Mouse (Mus musculus) midbrain, postnatal 0 days (tissue): ENCODE results near the gene Sclt1. TPM values are rescaled to one million over a fixed set of nuclear protein-coding genes. Genes with fewer than 3 reads are reported as not detected.
"Not testable (repeated sequence)": the region's sequence is repeated elsewhere in the genome, so short reads cannot be mapped to it uniquely, and the experiment has no call there.

Experiments used
- ATAC-seq: fragments of 200-750 bp; cut with Nextera tagmentation; 2 replicates; pipeline ENCODE4 v1.8.0; 2017; ENCODE audit warnings: moderate number of reproducible peaks, mild to moderate bottlenecking, moderate TSS enrichment, moderate library complexity; ENCODE audit not compliant: low FRiP score
- DNase-seq: peaks from one replicate; pipeline ENCODE4 v3.0.0-alpha.2; 2015; ENCODE audit warnings: low spot score
- H3K27ac ChIP-seq: fragments of 300-500 bp; sonication (generic); 2 replicates; pipeline ENCODE4 v1.5.1; 2014; ENCODE audit warnings: low read depth, mild to moderate bottlenecking, low read length, mixed read lengths
- H3K27me3 ChIP-seq: fragments of 300-500 bp; sonication (generic); 2 replicates; pipeline ENCODE4 v1.6.1; 2014; ENCODE audit warnings: low read length, control low read depth, mixed read lengths; ENCODE audit not compliant: insufficient read depth
- H3K36me3 ChIP-seq: fragments of 300-500 bp; sonication (generic); 2 replicates; pipeline ENCODE4 v1.6.1; 2014; ENCODE audit warnings: low read length, control low read depth, mixed read lengths; ENCODE audit not compliant: insufficient read depth
- H3K4me1 ChIP-seq: fragments of 300-500 bp; sonication (generic); 2 replicates; pipeline ENCODE4 v1.6.1; 2014; ENCODE audit warnings: mild to moderate bottlenecking, control low read depth, antibody characterized with exemption, low read length, mixed read lengths; ENCODE audit not compliant: insufficient read depth
- H3K4me2 ChIP-seq: fragments of 300-500 bp; sonication (generic); 2 replicates; pipeline ENCODE4 v1.6.1; 2014; ENCODE audit warnings: low read depth, mild to moderate bottlenecking, low read length, mixed read lengths; ENCODE audit not compliant: poor library complexity, severe bottlenecking
- H3K4me3 ChIP-seq: fragments of 300-500 bp; sonication (generic); 2 replicates; pipeline ENCODE4 v1.5.1; 2014; ENCODE audit warnings: low read depth, mild to moderate bottlenecking, low read length, moderate library complexity
- H3K9ac ChIP-seq: fragments of 300-500 bp; sonication (generic); replicated peaks from 2 replicates; pipeline ENCODE4 v1.6.1; 2014; ENCODE audit warnings: mild to moderate bottlenecking, low read length, moderate library complexity, mixed read lengths; ENCODE audit not compliant: poor library complexity, severe bottlenecking
- H3K9me3 ChIP-seq: fragments of 300-500 bp; sonication (generic); 2 replicates; pipeline ENCODE4 v1.6.1; 2016; ENCODE audit warnings: low read length, control low read depth
- CTCF ChIP-seq: IDR thresholded peaks from 2 replicates; pipeline ENCODE4 v1.5.1; 2016; ENCODE audit warnings: antibody characterized with exemption, mild to moderate bottlenecking
- WGBS: fragments of 180-500 bp; shearing (Covaris S2); extraction: QIAGEN DNeasy Blood & Tissue Kit; methylation state at CpG from one replicate; pipeline ENCODE4 v1.1.7; 2014; 5-methylcytosine and 5-hydroxymethylcytosine counted together
- polyA plus RNA-seq: library from polyadenylated mRNA; unstranded; fragments of >200 nt; fragmentation: Nextera tagmentation; extraction: Ambion mirVana; gene quantifications from 2 replicates; pipeline ENCODE4 v1.2.1, GENCODE M21; 2015
- total RNA-seq: library from RNA; depleted of rRNA; stranded (reverse); fragments of >200 nt; gene quantifications from 2 replicates; pipeline ENCODE4 v1.2.3, GENCODE M21; 2014

The Sclt1 gene
- total and polyA plus RNA-seq, 2 experiments from 2014 or later, result 16.8 to 18.0 TPM

GRCm38 (mm10) chr3:41692440-41693142, 49.7 kb downstream of the Sclt1 start:
- no peaks in the 10 kb centered on the region for H3K4me1 ChIP-seq
- no peaks in the 10 kb centered on the region for H3K9me3 ChIP-seq
- H3K27ac ChIP-seq, result no peak overlapping the region
- DNase-seq (no peak), ATAC-seq (no peak)
- WGBS, result 95% methylated on average over 4 of the region's 4 CpGs
- H3K9ac ChIP-seq, result no peak overlapping the region
- no peak for TF ChIP-seq CTCF
- no peaks in the 10 kb centered on the region for H3K27me3 ChIP-seq
- H3K36me3 ChIP-seq, result no peaks in the 10 kb centered on the region
- no peak overlapping the region for H3K4me2 ChIP-seq
- H3K4me3 ChIP-seq, result no peak overlapping the region

- H3K27ac ChIP-seq, DNase-seq, ATAC-seq, H3K9ac ChIP-seq, H3K4me2 ChIP-seq, H3K36me3 ChIP-seq, H3K4me1 ChIP-seq, H3K4me3 ChIP-seq, H3K9me3 ChIP-seq, H3K27me3 ChIP-seq: not testable (repeated sequence)
- 92% methylated on average over 13 of the region's 13 CpGs for WGBS
These were observed 52.1 kb downstream of the Sclt1 start for GRCm38 (mm10) chr3:41690114-41690640.

GRCm38 (mm10) chr3:41686396-41686795, 55.9 kb downstream of the Sclt1 start:
- Histone ChIP-seq H3K36me3 (0 out of 2 replicates have a peak, but pooled peaks cover 2% of the 10 kb centered on the region), H3K4me3 (no peak overlapping the region)

GRCm38 (mm10) chr3:41682084-41682483, 60.2 kb downstream of the Sclt1 start:
- H3K27ac ChIP-seq, result no peak overlapping the region
- 92% methylated on average over 4 of the region's 4 CpGs for WGBS
- 0 out of 2 replicates have a peak, but pooled peaks cover 3% of the 10 kb centered on the region for H3K36me3 ChIP-seq
- H3K4me1 ChIP-seq, result no peaks in the 10 kb centered on the region
- H3K9ac ChIP-seq, result no peak overlapping the region
- DNase-seq (no peak), ATAC-seq (no peak)
- H3K4me2 ChIP-seq, result no peak overlapping the region
- no peak overlapping the region for H3K4me3 ChIP-seq
- TF ChIP-seq CTCF, result no peak
- no peaks in the 10 kb centered on the region for H3K9me3 ChIP-seq
- no peaks in the 10 kb centered on the region for H3K27me3 ChIP-seq

More at GRCm38 (mm10) chr3:41686396-41686795, 55.9 kb downstream of the Sclt1 start:
- TF ChIP-seq CTCF, result no peak
- Histone ChIP-seq H3K27ac (no peak overlapping the region), H3K4me1 (no peaks in the 10 kb centered on the region), H3K9me3 (no peaks in the 10 kb centered on the region), H3K4me2 (no peak overlapping the region), H3K9ac (no peak overlapping the region), H3K27me3 (no peaks in the 10 kb centered on the region)
- ATAC-seq (no peak), DNase-seq (no peak)
- WGBS, result 89% methylated on average over 2 of the region's 2 CpGs

- H3K9me3 ChIP-seq, result no peaks in the 10 kb centered on the region
- H3K4me2 ChIP-seq, result no peak overlapping the region
- H3K36me3 ChIP-seq, result peaks cover 15% of the 10 kb centered on the region; the same call in 1 of the 2 replicates
- DNase-seq (no peak), ATAC-seq (no peak)
- no peaks in the 10 kb centered on the region for H3K27me3 ChIP-seq
- no peak for TF ChIP-seq CTCF
- H3K4me1 ChIP-seq, result no peaks in the 10 kb centered on the region
- no peak overlapping the region for H3K9ac ChIP-seq
- H3K4me3 ChIP-seq, result no peak overlapping the region
- H3K27ac ChIP-seq, result no peak overlapping the region
- WGBS, result 90% methylated on average over 2 of the region's 2 CpGs
These were observed 65.7 kb downstream of the Sclt1 start for GRCm38 (mm10) chr3:41676648-41677047.

- Histone ChIP-seq H3K4me2 (no peak overlapping the region), H3K4me3 (no peak overlapping the region), H3K9me3 (no peaks in the 10 kb centered on the region), H3K4me1 (no peaks in the 10 kb centered on the region), H3K27me3 (no peaks in the 10 kb centered on the region), H3K27ac (no peak overlapping the region), H3K36me3 (peaks cover 12% of the 10 kb centered on the region; the same call in 1 of the 2 replicates), H3K9ac (no peak overlapping the region)
- ATAC-seq (no peak), DNase-seq (no peak)
- peak; percentile 29 for TF ChIP-seq CTCF
These were observed 67.5 kb downstream of the Sclt1 start for GRCm38 (mm10) chr3:41674778-41675177.
